Mouse (Mus musculus): Measurements from ENCODE around the gene Hace1. TPM values are rescaled to one million over a fixed set of nuclear protein-coding genes. Genes with fewer than 3 reads are reported as not detected.

Gene Hace1
- total and polyA plus RNA-seq, 3 experiments: 6.8 to 21.1 (median 11.4) TPM

GRCm38 (mm10) chr10:45676796-45677195 is 99.2 kb downstream of the Hace1 start:
- DNase-seq (ENCODE audit: extremely low read depth): peak; percentile 15
- no peaks in the 10 kb centered on the region for H3K79me2 ChIP-seq (replicated peaks; ENCODE audit: control insufficient read depth, extremely low read depth, insufficient read depth, poor library complexity, severe bottlenecking)
- H3K9me3 ChIP-seq (replicated peaks; ENCODE audit: low read length): no peaks in the 10 kb centered on the region
- in situ Hi-C loops (cut with MboI; ENCODE audit: low pct_ligation_motif_present, low pct_unique_long_range_greater_than_20kb, low sequenced_read_pairs): loop anchor here (10.0 kb wide), 1 partner anchor 118 kb away; no protein-coding TSS in a partner anchor
- no peak overlapping the region for H3K9ac ChIP-seq (ENCODE audit: insufficient read depth, low read depth)
- H3K27me3 ChIP-seq (replicated peaks): no peaks in the 10 kb centered on the region
- no peak overlapping the region for H3K4me2 ChIP-seq (ENCODE audit: insufficient read depth, low read depth, poor library complexity, severe bottlenecking)
- no peak overlapping the region for H3K4me3 ChIP-seq (replicated peaks in 1 of 3; ENCODE audit: low read depth in 2 of 3, low read length in 2 of 3, poor library complexity in 1 of 3)
- H3K27ac ChIP-seq (ENCODE audit: insufficient read depth, low read depth): no peak overlapping the region
- dilution Hi-C loops (cut with MboI; ENCODE audit: extremely low pct_ligation_motif_present, extremely low pct_unique_long_range_greater_than_20kb, low sequenced_read_pairs): no loop called here
- no peaks in the 10 kb centered on the region for H3K4me1 ChIP-seq (ENCODE audit: control insufficient read depth in 1 of 2, insufficient read depth in 2 of 2)
- H3K36me3 ChIP-seq (replicated peaks in 1 of 2; ENCODE audit: control insufficient read depth in 1 of 2, insufficient read depth in 1 of 2, low read length in 1 of 2): peaks cover 0 to 40% of the 10 kb centered on the region in 2 experiments
- TF ChIP-seq NRF1 (IDR thresholded peaks at IDR 0.05; ENCODE audit: low read depth, low read length) (no peak), SMC3 (IDR thresholded peaks at IDR 0.05; ENCODE audit: low read depth, low read length) (peak; percentile 45; the same call in 1 of the 2 replicates), ZNF384 (IDR thresholded peaks at IDR 0.05; ENCODE audit: low read depth, low read length) (no peak), RAD21 (IDR thresholded peaks at IDR 0.05; ENCODE audit: low read depth, low read length) (peak; percentile 75), CTCF (conservative IDR thresholded peaks at IDR 0.05 in 1 of 2, IDR thresholded peaks at IDR 0.05 in 1 of 2; ENCODE audit: low read depth in 2 of 2, low read length in 2 of 2) (peak in 1 of 2 experiments; percentile 71; a peak in 2 of 4 replicates)

DNA sequence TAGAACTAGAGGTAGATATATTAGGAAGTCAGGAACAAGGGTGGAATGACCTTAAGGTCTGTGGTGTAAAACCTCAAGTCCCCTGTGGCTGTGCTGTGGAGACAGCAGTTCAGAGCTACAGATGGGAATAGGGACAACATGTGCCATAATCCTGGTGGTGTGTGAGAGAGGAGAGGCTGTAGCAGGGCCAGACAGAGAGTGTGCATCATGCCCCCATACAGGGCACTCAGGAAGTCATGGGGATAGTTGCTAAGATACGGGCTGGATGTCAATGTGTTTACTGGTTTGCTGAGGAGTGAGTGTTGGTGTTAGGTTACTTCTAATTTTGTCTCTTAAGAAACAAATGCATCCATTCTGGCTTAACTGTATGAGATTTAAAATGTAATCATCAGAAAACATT is 108.6 kb downstream of the Hace1 start:
- H3K9me3 ChIP-seq (replicated peaks; ENCODE audit: low read length): no peaks in the 10 kb centered on the region
- H3K36me3 ChIP-seq (replicated peaks in 1 of 2; ENCODE audit: control insufficient read depth in 1 of 2, insufficient read depth in 1 of 2, low read length in 1 of 2): peaks cover 0 to 8% of the 10 kb centered on the region in 2 experiments
- H3K4me2 ChIP-seq (ENCODE audit: insufficient read depth, low read depth, poor library complexity, severe bottlenecking): no peak overlapping the region
- no peak overlapping the region for H3K27ac ChIP-seq (ENCODE audit: insufficient read depth, low read depth)
- H3K79me2 ChIP-seq (replicated peaks; ENCODE audit: control insufficient read depth, extremely low read depth, insufficient read depth, poor library complexity, severe bottlenecking): no peaks in the 10 kb centered on the region
- no peak overlapping the region for H3K9ac ChIP-seq (ENCODE audit: insufficient read depth, low read depth)
- H3K27me3 ChIP-seq (replicated peaks): no peaks in the 10 kb centered on the region
- TF ChIP-seq CHD1 (IDR thresholded peaks at IDR 0.05; ENCODE audit: low read depth, low read length): no peak
- TF ChIP-seq SIN3A (IDR thresholded peaks at IDR 0.05; ENCODE audit: low read length): no peak
- dilution Hi-C loops (cut with MboI; ENCODE audit: extremely low pct_ligation_motif_present, extremely low pct_unique_long_range_greater_than_20kb, low sequenced_read_pairs): no loop called here
- no peak for DNase-seq (ENCODE audit: extremely low read depth)
- no peak overlapping the region for H3K4me3 ChIP-seq (replicated peaks in 1 of 3; ENCODE audit: low read depth in 2 of 3, low read length in 2 of 3, poor library complexity in 1 of 3)
- peaks cover 0 to 15% of the 10 kb centered on the region in 2 experiments; a peak in 2 of 4 replicates for H3K4me1 ChIP-seq (ENCODE audit: control insufficient read depth in 1 of 2, insufficient read depth in 2 of 2)
- in situ Hi-C loops (cut with MboI; ENCODE audit: low pct_ligation_motif_present, low pct_unique_long_range_greater_than_20kb, low sequenced_read_pairs): no loop called here

DNA sequence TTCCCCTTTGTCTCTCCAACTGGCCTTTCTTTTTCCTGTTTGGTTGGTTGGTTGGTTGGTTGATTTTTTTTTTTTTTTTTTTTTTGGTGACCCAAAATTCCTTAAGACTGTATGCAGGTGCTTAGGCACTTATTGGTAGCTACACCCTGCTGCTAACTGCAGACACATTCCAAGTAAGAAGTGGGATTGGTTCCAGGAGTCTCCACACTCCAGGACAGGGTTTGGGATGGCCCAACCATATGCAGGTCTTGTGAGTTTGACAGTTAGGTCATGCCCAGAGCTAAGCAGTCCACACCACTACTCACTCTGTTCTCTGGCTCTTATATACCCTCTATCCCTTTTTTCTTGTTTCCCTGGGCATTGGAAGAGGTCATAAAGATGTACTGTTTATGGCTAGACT is 117.3 kb downstream of the Hace1 start:
- no peaks in the 10 kb centered on the region for H3K79me2 ChIP-seq (replicated peaks; ENCODE audit: control insufficient read depth, extremely low read depth, insufficient read depth, poor library complexity, severe bottlenecking)
- H3K9ac ChIP-seq (ENCODE audit: insufficient read depth, low read depth): no peak overlapping the region
- H3K4me3 ChIP-seq (replicated peaks in 1 of 3; ENCODE audit: low read depth in 2 of 3, low read length in 2 of 3, poor library complexity in 1 of 3): no peak overlapping the region
- no peak for DNase-seq (ENCODE audit: extremely low read depth)
- in situ Hi-C loops (cut with MboI; ENCODE audit: low pct_ligation_motif_present, low pct_unique_long_range_greater_than_20kb, low sequenced_read_pairs) (no loop called here), dilution Hi-C loops (cut with MboI; ENCODE audit: extremely low pct_ligation_motif_present, extremely low pct_unique_long_range_greater_than_20kb, low sequenced_read_pairs) (no loop called here)
- H3K4me1 ChIP-seq (ENCODE audit: control insufficient read depth in 1 of 2, insufficient read depth in 2 of 2): no peaks in the 10 kb centered on the region
- H3K27me3 ChIP-seq (replicated peaks): no peaks in the 10 kb centered on the region
- H3K27ac ChIP-seq (ENCODE audit: insufficient read depth, low read depth): no peak overlapping the region
- no peak for TF ChIP-seq CHD2 (IDR thresholded peaks at IDR 0.05; ENCODE audit: low read length)
- no peaks in the 10 kb centered on the region for H3K9me3 ChIP-seq (replicated peaks; ENCODE audit: low read length)
- H3K4me2 ChIP-seq (ENCODE audit: insufficient read depth, low read depth, poor library complexity, severe bottlenecking): no peak overlapping the region
- H3K36me3 ChIP-seq (replicated peaks in 1 of 2; ENCODE audit: control insufficient read depth in 1 of 2, insufficient read depth in 1 of 2, low read length in 1 of 2): peaks cover 0 to 2% of the 10 kb centered on the region in 2 experiments

All from CH12.LX (cell line).